Mouse (Mus musculus) bone marrow macrophage, adult 2 months (primary cell): ENCODE data around the gene Gosr2.

Experiments used
- CTCF ChIP-seq: IDR thresholded peaks from 2 replicates; pipeline ENCODE4 v1.5.1; 2012; ENCODE audit warnings: low read depth, mild to moderate bottlenecking, low read length, moderate library complexity
- POLR2A ChIP-seq: IDR thresholded peaks from 2 replicates; pipeline ENCODE4 v1.6.1; 2012; ENCODE audit warnings: mild to moderate bottlenecking, low read depth, low read length, borderline replicate concordance

- TF ChIP-seq CTCF (no peak), POLR2A (no peak)
Measured at GRCm38 (mm10) chr11:103688980-103689378, 8.7 kb downstream of the Gosr2 start.
